Mouse (Mus musculus) right cerebral cortex, adult 2 months (tissue): ENCODE measurements at regions not wholly inside any gene's neighbourhood (a gene's known extent, or its start where the extent isn't known, plus 50 kb on each side); places are given as distances from the start of the nearest gene placed in this dataset.

Experiments
- DNase-seq, 2 experiments: peaks; one replicate each; pipeline ENCODE4 v3.0.0; 2021 to 2022; ENCODE audit warnings: low spot score in 2 of 2

DNA sequence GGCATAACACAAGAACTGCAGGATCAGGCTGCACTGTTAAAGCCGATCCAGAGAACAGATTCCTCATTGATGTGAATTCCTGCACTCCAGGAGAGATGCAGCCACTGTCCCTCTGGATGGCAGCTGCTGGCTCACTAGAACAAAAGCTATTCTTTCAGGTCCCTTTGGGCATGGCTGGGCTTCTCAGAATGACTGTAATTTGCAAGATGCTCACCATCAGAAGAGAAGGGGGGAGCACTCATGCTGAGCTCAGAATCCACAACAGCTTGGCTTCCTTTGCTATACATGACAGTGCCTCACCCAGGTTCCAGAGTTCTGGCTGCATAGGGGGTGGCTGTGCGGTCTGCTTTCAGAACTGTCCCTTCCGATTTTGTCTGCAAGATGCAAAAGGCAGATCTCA, 57.8 kb upstream of the Chd6 start:
- DNase-seq = no peak

DNA sequence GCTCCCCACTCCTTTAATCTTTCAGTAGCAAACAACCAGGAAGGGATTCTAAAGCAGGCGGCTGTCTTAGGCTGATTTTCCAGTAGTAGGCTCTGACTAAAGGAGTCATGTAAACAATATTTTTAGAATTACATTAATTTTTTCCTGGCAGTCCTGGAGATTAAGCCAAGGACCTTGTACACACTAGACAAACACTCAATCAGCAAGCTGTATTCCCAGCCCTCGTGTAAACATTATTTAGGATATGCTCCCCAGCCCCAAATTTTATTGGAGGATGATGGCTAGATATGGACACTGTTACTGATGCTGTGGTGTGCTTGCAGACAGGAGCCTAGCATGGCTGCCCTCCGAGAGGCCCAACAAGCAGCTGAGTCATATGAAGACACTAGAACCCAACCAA, 56.6 kb upstream of the Chd6 start:
- DNase-seq = no peak

GRCm38 (mm10) chr2:161164320-161164719, 55.4 kb upstream of the Chd6 start:
- no peak for DNase-seq
